Mouse (Mus musculus): Measurements from ENCODE around the gene Nectin1. TPM values are rescaled to one million over a fixed set of nuclear protein-coding genes. Genes with fewer than 3 reads are reported as not detected.

The Nectin1 gene
- total RNA-seq, 2 experiments from 2014 or later = 3.0 to 3.6 TPM

DNA sequence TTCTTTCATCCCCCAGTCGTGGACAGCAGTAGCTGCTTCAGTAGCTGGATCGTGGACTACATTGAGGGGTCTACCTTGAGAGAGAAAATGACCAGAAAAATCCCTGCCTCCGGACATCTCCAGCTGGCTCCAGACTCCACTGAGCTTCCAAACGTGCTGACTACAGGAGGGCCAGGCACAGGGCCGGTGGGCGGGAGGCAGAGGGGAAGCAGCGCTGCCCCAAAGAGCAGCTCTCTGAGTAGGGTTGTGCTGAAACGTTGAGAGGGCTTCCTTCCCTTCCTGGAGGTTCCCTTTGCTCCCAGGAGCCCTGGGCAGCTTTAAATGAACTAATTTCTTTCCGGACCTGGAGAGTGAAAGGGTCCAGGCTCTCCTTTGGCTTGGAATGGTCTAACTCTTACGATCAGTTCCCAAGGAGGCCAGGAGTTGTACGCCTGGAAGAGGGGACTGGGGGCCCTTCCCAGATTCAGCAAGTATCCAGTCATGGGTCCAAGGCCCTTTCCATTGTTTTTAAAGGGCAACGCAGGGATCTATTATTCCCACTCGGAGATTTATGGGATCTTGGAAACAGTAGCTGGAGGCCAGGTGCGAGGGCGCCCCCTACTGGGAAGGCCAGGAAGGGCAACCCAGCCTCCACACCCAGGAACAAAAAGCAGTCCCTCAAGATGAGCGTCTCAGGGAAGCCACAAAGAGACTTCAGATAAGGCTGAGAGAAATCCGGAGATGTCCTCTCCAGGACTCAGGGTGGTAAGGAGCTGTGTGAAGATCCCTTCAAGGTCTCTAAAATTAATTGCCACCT lies 102.1 kb downstream of the Nectin1 start:
- DNase-seq (ENCODE audit: low spot score) = no peak
- intact Hi-C loops (cut with DNase I) = loop anchor here (5.0 kb wide), 2 partner anchors 104 to 509 kb away; partner anchors contain the start of gene Nectin1

DNA sequence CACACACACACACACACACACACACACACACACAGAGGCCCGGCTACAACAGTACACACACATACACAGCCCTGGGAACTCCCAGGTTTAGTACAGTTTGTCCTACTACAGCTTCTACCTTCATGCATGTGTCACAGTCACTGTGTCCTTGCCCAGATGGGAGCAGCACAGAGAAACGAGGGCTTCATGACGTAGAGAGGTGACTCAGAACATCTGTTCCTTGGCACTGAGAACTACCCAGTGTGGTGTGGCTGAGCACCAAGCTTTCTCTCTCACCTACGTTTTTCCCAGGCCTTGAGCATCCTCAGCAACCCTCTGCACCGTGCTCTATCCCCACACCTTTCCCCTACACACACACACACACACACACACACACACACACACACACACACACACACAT lies 104.1 kb downstream of the Nectin1 start:
- intact Hi-C loops (cut with DNase I) = loop anchor here (5.0 kb wide), 2 partner anchors 106 to 511 kb away; partner anchors contain the start of gene Nectin1

DNA sequence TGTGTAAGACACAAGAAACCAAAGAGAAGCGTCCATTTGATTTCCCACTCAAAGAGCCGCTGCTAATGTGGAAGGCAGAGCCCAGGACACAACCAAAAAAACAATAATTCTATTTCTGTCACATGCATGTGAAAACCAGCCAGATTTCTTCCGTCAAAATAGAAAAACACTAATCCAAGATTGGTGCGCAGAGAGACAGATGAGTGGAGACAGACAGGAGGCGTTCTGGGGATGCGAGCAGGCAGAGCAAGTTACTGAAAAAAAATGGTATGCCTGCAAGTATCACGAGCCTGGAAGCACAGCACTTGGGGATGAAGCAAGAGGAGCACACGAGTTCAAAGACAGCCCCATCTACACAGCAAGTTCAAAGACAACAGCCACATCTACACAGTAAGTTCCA lies 106.5 kb downstream of the Nectin1 start:
- intact Hi-C loops (cut with DNase I) = no loop called here

More for the DNA sequence above, 104.1 kb downstream of the Nectin1 start:
- no peak for DNase-seq (ENCODE audit: low spot score)

GRCm38 (mm10) chr9:43851154-43851553 lies 107.4 kb downstream of the Nectin1 start:
- intact Hi-C loops (cut with DNase I) = no loop called here

More for the DNA sequence above, 106.5 kb downstream of the Nectin1 start:
- DNase-seq (ENCODE audit: low spot score) = no peak

DNA sequence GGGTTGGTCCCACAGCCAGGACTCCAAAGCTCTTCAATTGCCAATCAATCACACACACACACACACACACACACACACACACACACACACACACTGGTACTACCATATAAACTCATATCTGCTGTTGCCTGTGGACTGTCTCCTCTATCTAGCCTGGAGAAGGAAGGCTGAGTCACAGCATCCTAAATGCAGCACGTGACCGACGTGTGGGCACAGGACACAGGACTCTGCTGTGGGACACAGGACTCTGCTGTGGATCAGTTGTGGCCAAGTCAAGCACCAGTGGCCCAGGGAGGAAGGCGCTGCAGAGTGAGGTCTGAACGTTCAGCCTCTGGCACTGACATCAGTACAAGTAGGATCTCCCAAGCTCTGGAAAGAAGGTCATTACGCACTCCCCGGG lies 112.1 kb downstream of the Nectin1 start:
- intact Hi-C loops (cut with DNase I) = no loop called here
- no peak for DNase-seq (ENCODE audit: low spot score)

More at GRCm38 (mm10) chr9:43851154-43851553, 107.4 kb downstream of the Nectin1 start:
- no peak for DNase-seq (ENCODE audit: low spot score)

Data from heart, postnatal 25 days (tissue).